Mouse (Mus musculus): ENCODE measurements around the gene Tbx5. TPM values are rescaled to one million over a fixed set of nuclear protein-coding genes. Genes with fewer than 3 reads are reported as not detected.

Tbx5 gene
- total and polyA plus RNA-seq, 3 experiments, result not detected

GRCm38 (mm10) chr5:119861301-119861700, 28.8 kb downstream of the Tbx5 start:
- H3K9me3 ChIP-seq (replicated peaks; ENCODE audit: insufficient read depth, low read length), result no peaks in the 10 kb centered on the region
- H3K27ac ChIP-seq (ENCODE audit: control insufficient read depth, low read depth, low read length), result no peak overlapping the region
- no peaks in the 10 kb centered on the region for H3K27me3 ChIP-seq (ENCODE audit: control insufficient read depth in 1 of 2, insufficient read depth in 2 of 2, low read length in 2 of 2)

GRCm38 (mm10) chr5:119862431-119862830, 30.0 kb downstream of the Tbx5 start:
- Histone ChIP-seq H3K9ac (ENCODE audit: control insufficient read depth, low read depth, low read length, poor library complexity, severe bottlenecking) (no peak overlapping the region), H3K27ac (ENCODE audit: control insufficient read depth, low read depth, low read length) (no peak overlapping the region), H3K4me3 (ENCODE audit: control insufficient read depth in 1 of 2, insufficient read depth in 1 of 2, low read depth in 2 of 2, low read length in 2 of 2) (no peak overlapping the region), H3K4me1 (ENCODE audit: control insufficient read depth in 1 of 2, insufficient read depth in 2 of 2, low read length in 2 of 2) (no peaks in the 10 kb centered on the region), H3K27me3 (ENCODE audit: control insufficient read depth in 1 of 2, insufficient read depth in 2 of 2, low read length in 2 of 2) (no peaks in the 10 kb centered on the region), H3K9me3 (replicated peaks; ENCODE audit: insufficient read depth, low read length) (no peaks in the 10 kb centered on the region), H3K36me3 (ENCODE audit: control insufficient read depth in 1 of 2, insufficient read depth in 2 of 2, low read length in 2 of 2) (no peaks in the 10 kb centered on the region), H3K79me2 (ENCODE audit: control insufficient read depth, insufficient read depth, low read length, poor library complexity) (no peaks in the 10 kb centered on the region)
- no peak for DNase-seq (ENCODE audit: low read depth, low spot score)
- TF ChIP-seq MAZ (IDR thresholded peaks at IDR 0.05; ENCODE audit: low read depth, low read length), result no peak

More at GRCm38 (mm10) chr5:119861301-119861700, 28.8 kb downstream of the Tbx5 start:
- Histone ChIP-seq H3K9ac (ENCODE audit: control insufficient read depth, low read depth, low read length, poor library complexity, severe bottlenecking) (no peak overlapping the region), H3K79me2 (ENCODE audit: control insufficient read depth, insufficient read depth, low read length, poor library complexity) (no peaks in the 10 kb centered on the region), H3K36me3 (ENCODE audit: control insufficient read depth in 1 of 2, insufficient read depth in 2 of 2, low read length in 2 of 2) (no peaks in the 10 kb centered on the region), H3K4me1 (ENCODE audit: control insufficient read depth in 1 of 2, insufficient read depth in 2 of 2, low read length in 2 of 2) (no peaks in the 10 kb centered on the region), H3K4me3 (ENCODE audit: control insufficient read depth in 1 of 2, insufficient read depth in 1 of 2, low read depth in 2 of 2, low read length in 2 of 2) (no peak overlapping the region)
- TF ChIP-seq BHLHE40 (IDR thresholded peaks at IDR 0.05; ENCODE audit: borderline replicate concordance, low read depth, low read length), result no peak
- no peak for TF ChIP-seq USF2 (IDR thresholded peaks at IDR 0.05; ENCODE audit: borderline replicate concordance in 1 of 2, insufficient read depth in 1 of 2, low read depth in 1 of 2, low read length in 2 of 2)
- no peak for TF ChIP-seq ZC3H11A (IDR thresholded peaks at IDR 0.05; ENCODE audit: low read depth, low read length)
- no peak for TF ChIP-seq MAFK (IDR thresholded peaks at IDR 0.05; ENCODE audit: borderline replicate concordance, low read depth, low read length)
- no peak for TF ChIP-seq MXI1 (IDR thresholded peaks at IDR 0.05; ENCODE audit: low read depth, low read length)
- no peak for TF ChIP-seq ZMIZ1 (IDR thresholded peaks at IDR 0.05; ENCODE audit: low read depth, low read length)
- TF ChIP-seq MAX (IDR thresholded peaks at IDR 0.05; ENCODE audit: low read length), result no peak
- TF ChIP-seq ELF1 (IDR thresholded peaks at IDR 0.05; ENCODE audit: low read depth, low read length), result no peak
- TF ChIP-seq CHD2 (IDR thresholded peaks at IDR 0.05; ENCODE audit: low read length), result no peak
- no peak for TF ChIP-seq MYB (IDR thresholded peaks at IDR 0.05; ENCODE audit: low read depth, low read length)
- TF ChIP-seq GATA1 (IDR thresholded peaks at IDR 0.05; ENCODE audit: low read depth, low read length), result no peak
- DNase-seq (ENCODE audit: low read depth, low spot score), result no peak

- Histone ChIP-seq H3K9me3 (replicated peaks; ENCODE audit: insufficient read depth, low read length) (no peaks in the 10 kb centered on the region), H3K9ac (ENCODE audit: control insufficient read depth, low read depth, low read length, poor library complexity, severe bottlenecking) (no peak overlapping the region), H3K4me3 (ENCODE audit: control insufficient read depth in 1 of 2, insufficient read depth in 1 of 2, low read depth in 2 of 2, low read length in 2 of 2) (no peak overlapping the region), H3K27ac (ENCODE audit: control insufficient read depth, low read depth, low read length) (no peak overlapping the region), H3K27me3 (ENCODE audit: control insufficient read depth in 1 of 2, insufficient read depth in 2 of 2, low read length in 2 of 2) (no peaks in the 10 kb centered on the region), H3K79me2 (ENCODE audit: control insufficient read depth, insufficient read depth, low read length, poor library complexity) (no peaks in the 10 kb centered on the region), H3K4me1 (ENCODE audit: control insufficient read depth in 1 of 2, insufficient read depth in 2 of 2, low read length in 2 of 2) (no peaks in the 10 kb centered on the region), H3K36me3 (ENCODE audit: control insufficient read depth in 1 of 2, insufficient read depth in 2 of 2, low read length in 2 of 2) (no peaks in the 10 kb centered on the region)
- no peak for TF ChIP-seq KAT2A (conservative IDR thresholded peaks at IDR 0.05; ENCODE audit: low read depth, low read length)
- TF ChIP-seq SMC3 (IDR thresholded peaks at IDR 0.05; ENCODE audit: low read depth, low read length), result no peak
- TF ChIP-seq ZNF384 (IDR thresholded peaks at IDR 0.05; ENCODE audit: low read depth, low read length), result no peak
- TF ChIP-seq POLR2AphosphoS2 (IDR thresholded peaks at IDR 0.05; ENCODE audit: low read length), result no peak
- no peak for TF ChIP-seq MAFK (IDR thresholded peaks at IDR 0.05; ENCODE audit: borderline replicate concordance, low read depth, low read length)
- TF ChIP-seq TCF12 (IDR thresholded peaks at IDR 0.05; ENCODE audit: low read depth, low read length), result no peak
- no peak for TF ChIP-seq MAX (IDR thresholded peaks at IDR 0.05; ENCODE audit: low read length)
- no peak for TF ChIP-seq HCFC1 (IDR thresholded peaks at IDR 0.05; ENCODE audit: low read depth, low read length)
- TF ChIP-seq GABPA (IDR thresholded peaks at IDR 0.05; ENCODE audit: low read depth, low read length), result no peak
- TF ChIP-seq EP300 (IDR thresholded peaks at IDR 0.05; ENCODE audit: low read depth in 1 of 2, low read length in 2 of 2), result no peak
- TF ChIP-seq RCOR1 (IDR thresholded peaks at IDR 0.05; ENCODE audit: low read depth, low read length), result no peak
- TF ChIP-seq MAZ (IDR thresholded peaks at IDR 0.05; ENCODE audit: low read depth, low read length), result no peak
- no peak for TF ChIP-seq ELF1 (IDR thresholded peaks at IDR 0.05; ENCODE audit: low read depth, low read length)
- no peak for TF ChIP-seq ETS1 (IDR thresholded peaks at IDR 0.05; ENCODE audit: low read depth, low read length)
- no peak for TF ChIP-seq MYB (IDR thresholded peaks at IDR 0.05; ENCODE audit: low read depth, low read length)
- TF ChIP-seq MYC (IDR thresholded peaks at IDR 0.05; ENCODE audit: low read depth, low read length), result no peak
- no peak for DNase-seq (ENCODE audit: low read depth, low spot score)
Observed at GRCm38 (mm10) chr5:119866277-119867235, 34.1 kb downstream of the Tbx5 start.
